Mouse (Mus musculus): ENCODE measurements around the gene Entpd2. TPM values are rescaled to one million over a fixed set of nuclear protein-coding genes. Genes with fewer than 3 reads are reported as not detected.
A peak's percentile ranks its signal among the peaks of the same experiment; 100 is the strongest.
"Not testable (repeated sequence)": the region's sequence is repeated elsewhere in the genome, so short reads cannot be mapped to it uniquely, and the experiment has no call there.

Gene Entpd2
- polyA plus RNA-seq, 1 experiment from 2014 or later, result 0.58 TPM

DNA sequence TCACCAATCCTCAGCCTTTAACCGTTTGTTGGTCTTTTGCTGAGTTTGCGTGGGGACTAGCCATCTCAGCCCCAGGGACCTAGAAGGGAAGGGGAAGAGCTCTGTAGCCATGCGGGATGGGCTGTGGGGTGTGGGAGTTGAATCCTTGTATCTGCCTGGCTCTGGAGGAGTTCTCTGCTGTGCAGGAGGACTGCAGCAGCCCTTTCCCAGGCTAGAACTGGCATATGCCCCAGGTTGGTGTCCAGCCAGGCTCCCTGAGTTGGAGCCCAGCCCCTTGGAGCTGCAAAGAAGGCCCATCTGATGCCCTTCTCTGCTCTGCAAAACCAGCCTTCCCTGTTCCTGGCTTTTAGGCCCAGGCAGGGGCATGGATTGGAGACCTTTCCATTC lies 916 bp downstream of the Entpd2 start:
- no peak for ATAC-seq (ENCODE audit: insufficient read depth)
- Histone ChIP-seq H3K36me3 (replicated peaks) (no peaks in the 10 kb centered on the region), H3K4me2 (peak overlapping the region; percentile 73), H3K27ac (replicated peaks) (no peak overlapping the region), H3K9me3 (replicated peaks) (no peaks in the 10 kb centered on the region), H3K4me1 (replicated peaks) (peaks cover 13% of the 10 kb centered on the region), H3K4me3 (replicated peaks) (no peak overlapping the region), H3K9ac (no peak overlapping the region), H3K27me3 (peaks cover 85% of the 10 kb centered on the region)
- WGBS (ENCODE audit: insufficient replicate concordance), result 16% methylated on average over 3 of the region's 3 CpGs

DNA sequence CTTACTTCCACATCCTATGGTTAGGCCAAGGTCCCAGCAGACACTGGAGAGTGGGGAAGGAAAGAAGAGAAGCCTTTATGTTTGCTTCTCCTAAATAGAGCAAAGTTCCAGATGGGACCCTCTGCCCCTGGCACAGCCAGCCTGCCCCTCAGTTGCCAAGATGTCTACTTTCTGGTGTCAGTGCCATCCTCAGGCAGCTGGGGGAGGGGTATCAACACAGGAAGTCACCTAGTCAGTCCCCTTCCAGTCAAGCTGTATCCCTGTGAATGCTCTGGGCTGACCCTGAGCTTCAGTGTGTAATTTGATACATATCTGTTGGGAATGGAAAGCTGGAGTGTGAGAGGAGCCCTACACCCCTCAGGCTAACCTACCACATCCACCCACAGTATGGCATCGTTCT lies 1.3 kb downstream of the Entpd2 start:
- Histone ChIP-seq H3K9me3 (replicated peaks) (no peaks in the 10 kb centered on the region), H3K9ac (no peak overlapping the region), H3K4me1 (replicated peaks) (peaks cover 13% of the 10 kb centered on the region), H3K4me3 (replicated peaks) (no peak overlapping the region), H3K27me3 (peaks cover 89% of the 10 kb centered on the region), H3K36me3 (replicated peaks) (no peaks in the 10 kb centered on the region), H3K4me2 (no peak overlapping the region), H3K27ac (replicated peaks) (no peak overlapping the region)
- WGBS (ENCODE audit: insufficient replicate concordance), result 38% methylated on average over 1 of the region's 1 CpGs
- no peak for ATAC-seq (ENCODE audit: insufficient read depth)

DNA sequence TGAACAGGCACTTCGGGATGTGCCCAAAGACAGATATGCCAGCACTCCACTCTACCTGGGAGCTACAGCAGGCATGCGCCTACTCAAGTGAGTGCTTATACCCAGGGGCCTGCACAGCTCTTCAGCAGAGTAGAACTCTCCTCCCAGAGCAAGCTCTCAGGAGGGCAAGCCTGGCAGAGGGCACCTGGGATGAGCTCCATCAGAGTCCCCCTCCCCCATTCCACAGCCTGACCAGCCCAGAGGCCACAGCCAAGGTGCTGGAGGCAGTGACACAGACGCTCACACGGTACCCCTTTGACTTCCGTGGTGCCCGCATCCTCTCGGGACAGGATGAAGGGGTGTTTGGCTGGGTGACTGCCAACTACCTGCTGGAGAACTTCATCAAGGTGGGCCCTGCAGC lies 2.4 kb downstream of the Entpd2 start:
- WGBS (ENCODE audit: insufficient replicate concordance), result 71% methylated on average over 7 of the region's 7 CpGs
- Histone ChIP-seq H3K4me3 (replicated peaks) (no peak overlapping the region), H3K4me2 (no peak overlapping the region), H3K4me1 (replicated peaks) (peaks cover 16% of the 10 kb centered on the region), H3K27me3 (peaks cover 100% of the 10 kb centered on the region), H3K9me3 (replicated peaks) (no peaks in the 10 kb centered on the region), H3K9ac (no peak overlapping the region), H3K27ac (replicated peaks) (no peak overlapping the region), H3K36me3 (replicated peaks) (no peaks in the 10 kb centered on the region)
- no peak for ATAC-seq (ENCODE audit: insufficient read depth)

DNA sequence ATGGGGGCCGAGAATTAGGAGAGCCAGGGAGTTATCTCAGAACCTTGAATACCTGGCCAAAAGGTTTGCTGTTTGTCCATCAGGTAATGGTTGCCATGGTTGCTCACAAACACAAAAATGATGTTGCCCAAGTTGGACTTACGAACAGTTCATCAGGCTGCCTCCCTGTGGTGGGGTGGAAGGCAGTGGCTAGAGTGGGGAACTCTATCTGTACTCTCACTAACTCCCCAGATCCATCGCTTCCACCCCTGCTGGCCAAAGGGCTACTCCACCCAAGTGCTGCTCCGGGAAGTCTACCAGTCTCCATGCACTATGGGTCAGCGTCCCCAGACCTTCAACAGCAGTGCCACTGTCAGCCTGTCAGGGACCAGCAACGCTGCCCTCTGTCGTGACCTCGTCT lies 3.4 kb downstream of the Entpd2 start, which contains the start of gene Npdc1:
Gene Npdc1 (plus strand): TSS at position 301 of the 400 bp plus-strand sequence.
- no peak for ATAC-seq (ENCODE audit: insufficient read depth)
- no peak within 1 kb of the TSS for H3K4me3 ChIP-seq (replicated peaks)
- no peaks in the 10 kb centered on the region for H3K9me3 ChIP-seq (replicated peaks)
- no peaks in the 10 kb centered on the region for H3K36me3 ChIP-seq (replicated peaks)
- no peak within 1 kb of the TSS for H3K4me2 ChIP-seq
- 41% methylated on average over 8 of the region's 8 CpGs for WGBS (ENCODE audit: insufficient replicate concordance)
- no peak within 1 kb of the TSS for H3K9ac ChIP-seq
- H3K4me1 ChIP-seq (replicated peaks), result peaks cover 19% of the 10 kb centered on the region
- no peak within 1 kb of the TSS for H3K27ac ChIP-seq (replicated peaks)
- peaks cover 100% of the 10 kb centered on the region for H3K27me3 ChIP-seq

DNA sequence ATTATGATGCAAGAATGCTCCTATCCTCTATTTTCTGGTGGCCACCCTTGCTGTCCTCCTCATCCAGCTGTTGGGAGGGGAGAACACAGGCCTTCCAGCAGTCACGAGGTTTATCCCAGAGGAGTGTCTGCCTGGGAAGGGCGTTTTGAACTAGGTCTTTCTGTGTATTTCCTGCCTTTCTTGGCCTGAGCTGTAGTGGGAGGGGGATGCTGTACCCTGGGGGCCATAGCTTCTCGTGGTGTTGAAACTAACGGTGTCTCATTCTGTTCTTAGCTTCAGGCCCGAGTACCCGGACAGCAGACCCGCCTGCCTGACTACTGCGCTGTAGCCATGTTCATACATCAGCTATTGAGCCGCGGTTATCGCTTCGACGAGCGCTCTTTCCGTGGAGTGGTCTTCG lies 4.6 kb downstream of the Entpd2 start:
- Histone ChIP-seq H3K36me3 (replicated peaks) (no peaks in the 10 kb centered on the region), H3K9ac (no peak overlapping the region), H3K4me1 (replicated peaks) (peaks cover 19% of the 10 kb centered on the region), H3K9me3 (replicated peaks) (no peaks in the 10 kb centered on the region), H3K4me3 (replicated peaks) (no peak overlapping the region), H3K4me2 (peak overlapping the region; percentile 33; the same call in 1 of the 2 replicates), H3K27me3 (peaks cover 99% of the 10 kb centered on the region), H3K27ac (replicated peaks) (no peak overlapping the region)
- 22% methylated on average over 16 of the region's 16 CpGs for WGBS (ENCODE audit: insufficient replicate concordance)
- ATAC-seq (ENCODE audit: insufficient read depth), result no peak

DNA sequence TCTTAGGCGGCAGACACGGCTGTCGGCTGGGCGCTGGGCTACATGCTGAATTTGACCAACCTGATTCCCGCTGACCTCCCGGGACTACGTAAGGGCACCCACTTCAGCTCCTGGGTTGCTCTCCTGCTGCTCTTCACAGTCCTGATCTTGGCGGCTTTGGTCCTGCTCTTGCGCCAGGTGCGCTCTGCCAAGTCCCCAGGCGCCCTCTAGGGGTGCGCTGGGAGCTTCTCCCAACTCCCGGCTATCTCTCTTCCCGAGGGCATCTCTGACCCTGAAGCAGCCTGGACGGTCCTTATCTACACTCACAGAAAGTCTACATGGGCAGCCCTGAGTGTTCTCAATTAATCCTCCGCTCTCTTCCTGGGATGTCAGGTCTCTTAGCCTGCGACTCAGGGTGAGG lies 5.1 kb downstream of the Entpd2 start:
- Histone ChIP-seq H3K4me3 (replicated peaks) (no peak overlapping the region), H3K9ac (no peak overlapping the region)

DNA sequence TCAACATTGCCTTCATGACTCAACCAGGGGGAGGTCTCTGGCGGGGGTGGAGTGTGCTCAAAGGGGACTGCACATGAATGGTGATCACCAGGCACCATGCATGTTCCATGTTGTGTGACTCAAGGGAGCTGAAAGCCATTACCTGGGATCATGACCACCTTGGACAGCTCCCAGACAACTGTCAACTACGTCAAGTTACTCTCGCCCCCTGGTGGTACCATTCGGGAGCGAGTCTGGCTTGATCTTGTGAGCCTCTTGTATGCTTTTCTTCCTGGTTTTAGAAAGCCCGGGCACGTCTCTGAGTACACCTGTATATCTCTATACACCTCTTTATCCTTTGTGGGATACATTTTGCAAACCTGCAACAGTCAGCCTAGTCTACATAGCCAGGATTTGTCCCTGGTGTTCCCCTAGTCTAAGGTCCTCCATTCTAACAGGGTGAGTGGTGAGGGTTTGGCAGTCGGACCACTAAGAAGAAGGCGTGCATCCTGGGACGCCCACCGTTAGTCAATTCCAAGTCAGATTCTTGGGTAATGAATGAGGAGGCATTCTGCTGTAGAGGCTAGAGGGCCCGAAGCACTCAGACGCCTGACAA lies 6.8 kb downstream of the Entpd2 start:
- no peak overlapping the region for H3K27ac ChIP-seq (replicated peaks)
- WGBS (ENCODE audit: insufficient replicate concordance), result 2% methylated on average over 13 of the region's 13 CpGs
- H3K4me1 ChIP-seq (replicated peaks), result peaks cover 9% of the 10 kb centered on the region
- H3K4me2 ChIP-seq, result peak overlapping the region; percentile 57
- H3K36me3 ChIP-seq (replicated peaks), result no peaks in the 10 kb centered on the region
- H3K4me3 ChIP-seq (replicated peaks), result peak overlapping the region; percentile 47
- H3K9me3 ChIP-seq (replicated peaks), result no peaks in the 10 kb centered on the region
- H3K27me3 ChIP-seq, result peaks cover 98% of the 10 kb centered on the region
- H3K9ac ChIP-seq, result no peak overlapping the region
- no peak; the same call in 1 of the 2 replicates for ATAC-seq (ENCODE audit: insufficient read depth)

More for the DNA sequence above, 5.1 kb downstream of the Entpd2 start:
- no peak for ATAC-seq (ENCODE audit: insufficient read depth)
- Histone ChIP-seq H3K4me1 (replicated peaks) (peaks cover 16% of the 10 kb centered on the region), H3K9me3 (replicated peaks) (no peaks in the 10 kb centered on the region), H3K36me3 (replicated peaks) (no peaks in the 10 kb centered on the region), H3K27ac (replicated peaks) (no peak overlapping the region), H3K4me2 (peak overlapping the region; percentile 33; the same call in 1 of the 2 replicates), H3K27me3 (peaks cover 99% of the 10 kb centered on the region)
- 4% methylated on average over 17 of the region's 17 CpGs for WGBS (ENCODE audit: insufficient replicate concordance)

DNA sequence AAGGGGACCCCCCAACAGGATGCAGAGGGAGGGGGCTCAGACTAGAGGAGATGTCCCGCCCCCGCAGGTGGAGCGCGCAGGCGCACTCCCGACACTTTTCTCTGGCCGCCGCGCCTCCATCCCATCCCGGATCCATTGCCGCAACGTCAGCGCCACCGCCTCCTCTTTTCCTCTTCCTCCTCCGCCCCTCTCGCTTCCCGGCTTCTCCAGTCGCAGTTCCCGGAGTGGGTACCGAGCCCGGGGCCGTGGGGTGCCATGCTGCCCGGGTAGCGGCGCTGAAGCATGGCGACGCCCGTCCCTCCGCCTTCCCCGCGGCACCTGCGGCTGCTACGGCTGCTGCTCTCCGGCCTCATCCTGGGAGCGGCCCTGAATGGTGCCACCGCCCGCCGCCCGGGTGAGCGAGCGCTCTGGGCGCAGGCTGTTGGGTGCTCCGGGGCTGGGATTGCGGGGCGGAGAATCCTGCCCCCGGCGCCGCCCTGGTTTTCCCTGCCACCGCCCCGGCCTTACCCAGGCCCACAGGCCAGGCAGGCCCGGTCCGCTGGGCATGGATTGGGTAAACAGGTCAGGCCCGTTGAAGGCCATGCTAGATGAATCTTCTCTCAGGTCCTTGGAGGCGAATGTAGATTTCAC lies 7.4 kb downstream of the Entpd2 start:
- no peak for ATAC-seq (ENCODE audit: insufficient read depth)
- no peaks in the 10 kb centered on the region for H3K9me3 ChIP-seq (replicated peaks)
- H3K4me3 ChIP-seq (replicated peaks), result peak overlapping the region; percentile 47
- 4% methylated on average over 54 of the region's 54 CpGs for whole genome bisulfite sequencing (ENCODE audit: insufficient replicate concordance)
- H3K36me3 ChIP-seq (replicated peaks), result no peaks in the 10 kb centered on the region
- peak overlapping the region; percentile 57 for H3K4me2 ChIP-seq
- H3K9ac ChIP-seq, result 0 out of 2 replicates have a peak overlapping the region, but pooled peaks have one; percentile 12
- H3K27ac ChIP-seq (replicated peaks), result no peak overlapping the region
- peaks cover 94% of the 10 kb centered on the region for H3K27me3 ChIP-seq
- H3K4me1 ChIP-seq (replicated peaks), result peaks cover 9% of the 10 kb centered on the region

DNA sequence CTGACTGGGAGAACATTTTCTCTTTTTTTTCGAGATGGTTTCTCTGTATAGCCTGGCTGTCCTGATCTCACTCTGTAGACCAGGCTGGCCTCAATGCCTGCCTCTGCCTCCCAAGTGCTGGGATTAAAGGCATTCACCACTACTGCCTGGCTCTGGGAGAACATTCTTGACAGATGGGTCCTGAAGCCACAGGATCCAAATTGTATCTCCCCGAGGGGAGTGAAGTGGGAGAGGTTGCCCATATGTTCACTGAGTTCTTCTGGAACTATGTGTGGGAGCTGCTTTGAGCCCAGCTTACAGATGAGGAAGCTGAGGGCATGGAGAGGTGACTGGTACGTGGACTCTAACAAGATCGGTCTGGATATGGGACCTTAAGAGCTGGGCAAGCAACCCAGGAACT lies 8.3 kb downstream of the Entpd2 start:
- no peak overlapping the region for H3K27ac ChIP-seq (replicated peaks)
- H3K9me3 ChIP-seq (replicated peaks), result no peaks in the 10 kb centered on the region
- H3K4me3 ChIP-seq (replicated peaks), result no peak overlapping the region
- peaks cover 9% of the 10 kb centered on the region for H3K4me1 ChIP-seq (replicated peaks)
- no peak for ATAC-seq (ENCODE audit: insufficient read depth)
- H3K36me3 ChIP-seq (replicated peaks), result no peaks in the 10 kb centered on the region
- no peak overlapping the region for H3K4me2 ChIP-seq
- 47% methylated on average over 4 of the region's 4 CpGs for WGBS (ENCODE audit: insufficient replicate concordance)
- peaks cover 91% of the 10 kb centered on the region for H3K27me3 ChIP-seq
- no peak overlapping the region for H3K9ac ChIP-seq

DNA sequence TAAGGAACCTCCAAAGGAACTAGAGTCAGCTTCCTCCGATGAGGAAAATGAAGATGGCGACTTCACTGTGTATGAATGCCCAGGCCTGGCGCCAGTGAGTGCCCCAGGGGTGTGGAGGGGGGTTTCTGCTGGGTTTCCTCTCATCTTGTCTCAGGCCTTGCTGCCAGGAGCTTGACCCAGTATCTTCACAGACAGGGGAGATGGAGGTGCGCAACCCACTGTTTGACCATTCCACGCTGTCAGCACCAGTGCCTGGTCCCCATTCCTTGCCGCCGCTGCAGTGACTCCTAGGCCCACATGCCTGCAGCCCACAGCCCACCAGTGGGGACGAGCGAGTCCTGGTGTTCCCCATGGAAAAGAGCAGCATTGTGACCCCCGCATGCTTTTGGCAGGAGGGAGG lies 13.2 kb downstream of the Entpd2 start:
- Histone ChIP-seq H3K4me2 (no peak overlapping the region), H3K27me3 (peaks cover 44% of the 10 kb centered on the region)
- WGBS (ENCODE audit: insufficient replicate concordance), result 69% methylated on average over 10 of the region's 10 CpGs

DNA sequence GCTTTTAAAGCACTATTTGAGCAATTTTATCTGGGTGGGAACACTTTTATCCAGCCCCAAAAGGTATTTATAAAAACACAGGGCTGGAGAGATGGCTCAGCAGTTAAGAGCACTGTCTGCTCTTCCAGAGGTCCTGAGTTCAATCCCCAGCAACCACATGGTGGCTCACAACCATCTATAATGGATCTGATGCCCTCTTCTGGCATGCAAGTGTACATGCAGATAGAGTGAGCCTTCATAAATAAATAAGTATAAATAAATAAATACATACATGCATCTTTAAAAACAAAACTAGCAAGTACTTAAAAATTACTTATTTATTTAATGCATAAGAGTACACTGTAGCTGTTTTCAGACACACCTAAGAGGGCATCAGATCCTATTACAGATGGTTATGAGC lies 17.8 kb downstream of the Entpd2 start:
- H3K36me3 ChIP-seq (replicated peaks); H3K4me3 ChIP-seq (replicated peaks); H3K9me3 ChIP-seq (replicated peaks); H3K27ac ChIP-seq (replicated peaks); H3K27me3 ChIP-seq; ATAC-seq (ENCODE audit: insufficient read depth); H3K4me2 ChIP-seq; H3K9ac ChIP-seq; H3K4me1 ChIP-seq (replicated peaks): not testable (repeated sequence)

More for the DNA sequence above, 13.2 kb downstream of the Entpd2 start:
- no peaks in the 10 kb centered on the region for H3K36me3 ChIP-seq (replicated peaks)
- no peak for ATAC-seq (ENCODE audit: insufficient read depth)
- H3K9me3 ChIP-seq (replicated peaks), result no peaks in the 10 kb centered on the region
- H3K9ac ChIP-seq, result no peak overlapping the region
- H3K27ac ChIP-seq (replicated peaks), result no peak overlapping the region
- H3K4me3 ChIP-seq (replicated peaks), result no peak overlapping the region
- no peaks in the 10 kb centered on the region for H3K4me1 ChIP-seq (replicated peaks)

DNA sequence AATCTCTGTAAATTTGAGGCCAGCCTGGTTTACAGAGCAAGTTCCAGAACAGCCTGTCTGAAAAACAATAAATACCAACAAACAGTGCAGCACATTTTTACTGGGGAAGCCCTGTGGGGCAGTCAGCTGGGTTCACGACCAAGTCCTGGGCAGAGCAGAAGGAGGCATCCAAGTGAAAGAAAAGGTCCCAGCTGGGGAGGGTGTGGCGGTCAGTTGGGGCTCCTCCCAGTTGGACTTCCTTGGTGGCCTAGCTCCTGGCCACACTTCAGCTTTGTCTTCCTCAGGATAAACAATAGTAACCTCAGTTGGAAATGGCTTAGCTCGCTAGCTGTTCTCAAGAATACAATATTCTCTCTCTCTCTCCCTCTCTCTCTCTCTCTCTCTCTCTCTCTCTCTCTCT lies 21.8 kb downstream of the Entpd2 start:
- Histone ChIP-seq H3K9me3 (replicated peaks) (no peaks in the 10 kb centered on the region), H3K27me3 (no peaks in the 10 kb centered on the region), H3K4me2 (no peak overlapping the region), H3K36me3 (replicated peaks) (no peaks in the 10 kb centered on the region), H3K4me1 (replicated peaks) (no peaks in the 10 kb centered on the region; the same call in 1 of the 2 replicates), H3K9ac (no peak overlapping the region), H3K27ac (replicated peaks) (no peak overlapping the region), H3K4me3 (replicated peaks) (no peak overlapping the region)
- 27% methylated on average over 3 of the region's 3 CpGs for WGBS (ENCODE audit: insufficient replicate concordance)
- no peak for ATAC-seq (ENCODE audit: insufficient read depth)
